Mouse (Mus musculus) cerebellum, adult 18-20 months (tissue): ENCODE measurements around the gene Slc7a4.
"Not testable (repeated sequence)": the region's sequence is repeated elsewhere in the genome, so short reads cannot be mapped to it uniquely, and the experiment has no call there.

Source experiments
- DNase-seq, 2 experiments: peaks; one replicate each; pipeline ENCODE4 v3.0.0; 2021

Gene Slc7a4

DNA sequence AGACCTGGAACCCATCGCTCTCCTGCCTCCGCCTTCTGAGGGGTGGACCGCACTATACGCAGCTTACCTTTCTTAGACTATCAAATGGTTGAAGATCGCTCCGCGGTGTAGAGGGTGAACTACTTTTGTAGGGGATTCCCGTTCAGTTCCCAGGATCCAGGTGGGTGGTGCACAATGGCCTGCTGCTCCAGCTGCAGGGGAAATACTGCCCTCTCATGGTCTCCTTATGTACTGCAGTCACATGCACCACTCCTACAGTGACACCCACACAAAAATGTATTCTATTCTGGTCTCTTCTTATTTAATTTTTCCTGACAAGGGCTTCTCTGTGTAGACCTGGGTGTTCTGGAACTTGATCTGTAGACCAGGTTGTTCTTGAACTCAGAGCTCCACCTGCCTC is at the start of gene Slc7a4:
Slc7a4 (minus strand) TSS at position 151 of the 400 bp plus-strand sequence.
- no peak for DNase-seq

DNA sequence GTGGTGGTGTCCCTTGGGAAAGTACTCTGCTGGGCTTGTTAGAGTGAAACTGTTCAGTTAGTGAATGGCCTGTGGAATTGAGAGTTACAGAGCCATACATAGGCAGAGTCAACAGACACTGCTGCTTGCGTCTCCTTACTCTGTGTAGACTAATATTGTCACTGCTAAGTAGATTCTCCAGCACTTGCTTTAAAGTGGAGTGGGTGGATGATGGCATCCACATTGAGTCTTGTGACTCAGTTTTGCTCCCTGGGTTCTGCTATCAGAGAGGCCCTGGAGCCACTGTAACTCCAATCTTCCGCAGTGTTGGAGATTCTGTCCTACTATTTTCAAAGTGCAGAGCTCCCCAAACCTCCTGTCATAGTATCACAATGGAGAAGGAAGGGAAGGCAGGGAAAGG is 49.6 kb upstream of the Slc7a4 start:
- DNase-seq, result no peak

DNA sequence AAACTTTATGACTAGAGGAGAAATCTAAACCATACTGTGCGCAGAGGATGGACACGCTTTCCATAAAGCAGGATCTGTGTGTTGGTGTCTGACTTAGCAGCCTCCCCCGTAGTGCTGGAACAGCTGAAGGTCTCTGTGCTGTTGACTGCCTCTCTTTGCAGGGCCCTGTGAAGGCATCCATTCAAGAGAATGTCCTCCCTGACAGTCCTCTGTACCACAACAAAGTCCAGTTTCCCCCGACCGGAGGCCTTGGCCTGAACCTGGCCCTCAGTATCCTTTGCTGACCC is 43.2 kb upstream of the Slc7a4 start:
- DNase-seq, result no peak

DNA sequence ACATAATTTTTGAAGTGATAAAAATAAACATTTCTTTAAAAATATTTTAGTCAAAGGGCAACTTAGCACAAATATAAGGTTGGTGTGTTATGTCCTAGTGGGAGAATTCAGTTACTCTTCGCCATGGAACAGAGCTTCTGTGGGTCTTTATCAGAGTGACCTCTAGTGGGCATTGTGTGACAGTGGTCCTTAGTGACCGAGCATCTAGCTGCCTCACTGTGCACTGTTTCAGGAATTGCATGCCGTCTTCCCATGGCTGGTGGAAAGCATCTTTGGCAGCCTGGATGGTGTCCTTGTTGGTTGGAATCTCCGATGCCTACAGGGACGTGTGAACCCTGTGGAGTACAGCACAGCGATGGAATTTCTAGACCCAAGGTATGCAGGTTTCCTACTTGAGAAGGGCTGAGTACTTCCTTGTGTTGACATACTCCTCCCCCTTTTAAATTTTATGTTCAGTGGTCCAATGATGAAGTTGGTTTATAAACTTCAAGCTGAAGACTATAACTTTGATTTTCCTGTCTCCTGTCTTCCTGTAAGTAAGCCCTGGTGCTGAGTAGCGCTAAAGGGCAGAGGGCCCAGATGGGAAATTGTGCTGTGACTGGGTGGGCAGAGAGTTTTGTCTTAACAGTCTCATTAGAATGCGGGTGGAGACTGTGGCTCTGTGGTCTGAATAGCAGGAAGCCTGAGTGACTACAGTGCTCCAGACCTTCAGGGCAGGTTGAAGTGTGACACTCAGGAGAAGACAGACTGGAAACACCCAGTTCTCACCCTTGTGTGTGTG is 42.7 kb upstream of the Slc7a4 start:
- DNase-seq, result peak in 1 of 2 experiments; percentile 50

DNA sequence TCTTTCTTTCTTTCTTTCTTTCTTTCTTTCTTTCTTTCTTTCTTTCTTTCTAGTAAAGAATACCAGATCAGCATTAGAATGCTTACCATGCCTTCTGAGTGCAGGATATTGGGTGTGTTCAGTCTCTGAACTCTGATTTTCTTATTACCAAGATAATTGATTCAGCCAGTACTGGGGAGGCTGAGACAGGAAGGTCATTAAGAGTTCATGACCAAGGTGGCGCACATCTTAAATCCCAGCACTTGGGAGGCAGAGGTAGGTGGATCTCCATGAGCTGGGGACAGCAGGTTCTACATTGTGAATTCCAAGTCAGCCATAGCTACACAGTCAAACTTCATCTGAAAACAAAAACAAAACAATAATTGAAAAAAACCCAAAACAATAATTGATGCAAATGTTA is 38.9 kb upstream of the Slc7a4 start:
- no peak for DNase-seq

DNA sequence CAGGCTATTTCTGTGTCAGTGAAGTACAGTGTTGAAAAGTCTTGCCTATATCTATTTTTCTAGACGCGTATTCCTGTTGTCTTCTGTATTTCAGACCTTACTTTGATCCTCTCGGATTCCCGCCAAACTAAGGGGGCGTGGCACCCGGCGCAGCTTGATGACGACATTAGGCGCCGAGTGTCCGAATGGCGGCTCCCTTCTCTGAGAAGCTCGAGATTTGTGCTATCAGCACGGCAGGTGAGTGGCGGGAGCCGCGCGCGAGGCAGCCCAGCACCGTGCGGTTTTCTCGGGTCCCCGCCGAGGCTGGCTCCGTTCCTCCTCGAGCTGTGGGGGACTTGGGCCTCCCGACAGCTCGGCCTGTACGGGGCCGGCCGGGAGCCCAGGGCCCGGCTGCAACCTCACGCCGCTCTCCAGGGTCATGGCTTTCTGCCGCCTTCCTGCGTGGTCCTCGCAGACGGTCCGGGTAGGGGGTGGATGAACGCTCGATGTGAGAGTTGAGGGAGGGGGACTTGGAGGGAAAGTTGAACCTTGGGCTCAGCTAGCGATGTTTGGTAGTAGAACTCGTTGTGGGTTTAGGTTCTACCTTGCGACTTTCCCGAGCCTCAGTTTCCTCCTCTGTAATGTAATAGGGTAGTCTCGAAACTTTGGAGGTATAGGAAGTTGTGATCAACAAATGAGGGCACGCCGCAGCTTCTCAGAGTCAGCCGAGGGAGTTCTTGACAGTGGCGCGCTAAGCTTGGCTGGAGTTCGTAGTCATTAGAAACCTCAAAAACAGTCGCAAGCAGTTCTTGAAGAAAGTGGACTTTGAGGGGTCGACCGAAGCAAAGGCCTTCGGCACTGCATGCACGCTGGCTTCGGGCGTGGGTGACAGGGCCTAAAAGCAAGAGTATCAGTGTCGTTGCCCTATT is 36.4 kb upstream of the Slc7a4 start, which contains the start of gene Smpd4:
Smpd4 (plus strand) TSS at position 157 of the 908 bp plus-strand sequence.
- DNase-seq, result peak; percentile 84 to 94

DNA sequence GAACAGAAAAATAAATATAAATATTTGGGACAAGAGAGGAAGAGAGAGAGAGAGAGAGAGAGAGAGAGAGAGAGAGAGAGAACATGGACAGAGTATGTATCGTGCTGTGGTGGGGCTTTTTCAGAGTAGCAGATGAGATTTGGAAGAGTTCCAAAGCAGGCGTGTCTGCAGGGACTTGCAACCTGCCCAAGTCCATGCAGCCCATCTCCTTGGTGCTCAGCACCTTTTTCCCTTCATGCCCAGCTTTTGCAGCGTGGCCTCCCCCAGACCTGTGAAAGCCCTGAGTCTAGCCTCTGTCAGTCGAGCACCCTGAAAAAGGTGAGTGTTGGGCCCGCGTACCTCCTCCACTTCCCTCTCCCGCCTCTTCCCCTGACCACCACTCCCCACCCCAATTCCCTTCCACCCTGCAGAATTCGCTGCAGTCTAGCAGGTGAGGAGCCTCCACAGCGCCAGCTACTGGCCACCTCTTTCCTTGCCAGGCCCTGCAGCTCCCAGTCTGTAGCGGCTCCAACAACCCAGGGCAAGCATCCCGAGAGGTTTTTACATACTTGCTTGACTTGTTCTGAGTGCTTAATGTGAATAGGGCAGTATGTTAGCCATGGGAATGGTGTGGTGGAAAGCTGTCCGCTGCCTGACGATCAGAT is 35.0 kb upstream of the Slc7a4 start:
- DNase-seq, result peak; percentile 76 to 77

DNA sequence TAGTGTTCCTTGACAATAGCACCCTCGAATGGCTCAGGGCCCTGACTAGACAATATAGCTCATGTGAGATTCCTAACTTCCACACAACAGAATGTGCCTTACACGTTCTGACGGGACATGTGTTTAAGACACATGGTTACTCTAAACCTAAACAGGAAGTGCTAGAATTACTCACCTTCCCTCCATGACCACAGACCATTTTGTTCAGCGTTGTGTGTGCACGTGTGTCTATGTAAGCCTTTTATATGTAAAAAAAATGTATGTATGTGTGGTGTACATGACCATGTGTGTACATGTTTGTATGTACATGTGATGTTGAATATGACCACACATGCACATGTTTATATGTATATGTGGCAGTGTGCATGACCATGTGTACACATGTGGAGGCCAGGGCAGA is 33.2 kb upstream of the Slc7a4 start:
- no peak for DNase-seq

DNA sequence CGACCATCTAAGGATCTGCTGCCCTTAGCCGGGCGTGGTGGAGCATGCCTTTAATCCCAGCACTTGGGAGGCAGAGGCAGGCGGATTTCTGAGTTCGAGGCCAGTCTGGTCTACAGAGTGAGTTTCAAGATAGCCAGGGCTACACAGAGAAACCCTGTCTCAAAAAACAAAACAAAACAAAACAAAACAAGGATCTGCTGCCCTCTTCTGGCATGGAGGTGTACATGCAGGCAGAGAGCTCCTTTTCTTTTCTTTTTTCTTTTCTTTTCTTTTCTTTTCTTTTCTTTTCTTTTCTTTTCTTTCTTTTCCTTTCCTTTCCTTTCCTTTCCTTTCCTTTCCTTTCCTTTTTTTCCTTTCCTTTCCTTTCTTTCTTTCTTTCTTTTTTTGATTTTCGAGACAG is 31.7 kb upstream of the Slc7a4 start:
- DNase-seq, result not testable (repeated sequence)

DNA sequence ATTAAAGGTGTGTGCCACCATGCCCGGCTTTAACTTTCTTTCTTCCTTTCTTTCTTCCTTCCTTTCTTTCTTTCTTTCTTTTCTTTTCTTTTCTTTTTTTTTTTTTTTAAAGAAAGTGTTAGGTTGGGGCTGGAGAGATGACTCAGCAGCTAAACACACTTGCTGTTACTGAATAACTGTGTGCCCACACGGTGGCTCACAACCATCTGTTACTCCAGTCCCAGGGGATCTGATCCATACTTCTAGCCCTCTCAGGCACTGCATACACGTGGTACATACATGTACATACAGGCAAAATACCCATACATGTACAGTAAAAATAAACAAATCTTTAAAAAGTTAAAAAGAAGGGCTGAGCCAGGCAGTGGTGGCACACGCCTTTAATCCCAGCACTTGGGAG is 28.4 kb upstream of the Slc7a4 start:
- no peak for DNase-seq

DNA sequence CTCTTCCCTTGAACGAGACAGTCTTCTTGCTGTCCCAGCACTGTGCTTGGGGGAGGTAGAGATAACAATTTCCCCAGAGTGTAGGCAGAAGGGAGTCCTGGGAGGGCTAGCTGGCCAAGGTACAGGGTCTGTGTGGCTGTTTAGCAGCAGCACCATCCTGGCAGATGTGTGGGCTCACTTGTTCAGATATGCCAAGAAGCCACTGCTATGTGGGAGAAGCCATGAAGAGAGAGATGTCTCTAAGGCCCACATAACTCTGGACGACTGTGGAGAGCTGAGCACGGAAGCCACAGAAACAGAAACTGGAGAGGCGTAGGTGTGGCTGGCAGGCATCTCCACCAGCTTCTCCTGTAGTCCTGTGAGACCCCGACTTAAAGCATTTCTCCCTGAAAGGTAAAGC is 22.7 kb upstream of the Slc7a4 start:
- no peak for DNase-seq

DNA sequence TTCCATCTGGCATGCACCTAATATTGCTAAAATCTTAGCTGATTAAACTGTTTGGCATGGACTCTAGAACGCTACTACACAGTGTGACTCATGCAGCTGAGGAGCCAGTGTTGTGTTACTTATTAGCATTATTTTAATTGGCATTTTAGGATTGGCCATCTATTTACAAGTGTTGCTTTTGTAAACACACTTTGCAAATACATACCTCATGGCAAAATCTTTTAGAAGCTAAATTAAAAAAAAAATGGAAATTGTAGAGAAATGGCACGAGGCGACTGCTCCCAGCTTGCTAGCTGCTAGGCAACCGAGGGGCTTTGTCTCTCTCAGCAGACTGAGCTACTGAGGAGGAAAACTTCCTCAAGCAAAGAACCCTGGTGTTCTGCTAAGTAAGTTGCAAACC is 21.9 kb upstream of the Slc7a4 start:
- DNase-seq, result no peak

DNA sequence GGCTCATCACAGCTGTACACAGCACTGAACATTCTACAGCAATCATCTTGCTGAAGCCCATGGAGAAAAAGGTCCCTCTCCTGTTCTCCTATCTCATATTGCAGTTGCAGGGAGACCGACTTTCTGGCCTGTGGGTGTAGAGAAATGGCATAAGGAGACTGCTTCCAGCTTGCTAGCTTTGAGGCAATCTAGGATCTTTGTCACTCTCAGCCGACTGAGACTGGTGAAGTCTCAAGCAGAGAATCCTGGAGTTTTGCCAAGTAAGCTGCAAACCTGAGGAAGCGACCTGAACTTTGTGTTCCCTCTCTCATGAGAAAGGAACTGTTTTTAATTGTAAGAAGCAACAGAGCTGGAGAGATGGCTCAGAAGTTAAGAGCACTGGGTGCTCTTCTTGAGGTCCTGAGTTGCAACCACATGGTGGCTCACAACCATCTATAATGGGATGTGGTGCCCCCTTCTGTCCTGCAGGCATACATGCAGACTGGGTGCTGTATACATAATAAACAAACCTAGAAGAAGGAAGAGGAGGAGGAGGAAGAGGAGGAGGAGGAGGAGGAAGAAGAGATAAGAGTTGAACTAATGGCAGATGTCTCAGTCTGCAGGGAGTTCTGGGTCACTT is 18.0 kb upstream of the Slc7a4 start:
- DNase-seq, result no peak

DNA sequence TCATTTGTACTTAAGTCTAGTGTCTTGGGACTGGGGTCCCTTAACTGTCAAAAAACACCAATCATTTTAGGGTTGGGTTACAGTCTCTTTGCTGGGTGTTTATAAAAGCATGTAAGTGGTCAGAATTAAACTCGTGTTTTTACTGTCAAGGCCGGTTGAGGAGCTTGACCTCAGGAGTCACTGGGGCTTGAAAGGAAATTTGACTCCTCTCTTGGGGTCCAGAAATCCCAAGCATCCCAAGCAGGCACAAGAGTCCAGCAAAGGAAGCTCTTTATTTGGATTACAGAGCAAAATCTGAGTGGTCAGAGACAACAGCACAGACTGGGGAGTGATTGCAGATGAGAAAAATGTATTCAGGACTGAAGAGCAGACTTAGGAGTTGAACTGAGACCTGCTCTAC is 7.7 kb upstream of the Slc7a4 start:
- DNase-seq, result no peak

DNA sequence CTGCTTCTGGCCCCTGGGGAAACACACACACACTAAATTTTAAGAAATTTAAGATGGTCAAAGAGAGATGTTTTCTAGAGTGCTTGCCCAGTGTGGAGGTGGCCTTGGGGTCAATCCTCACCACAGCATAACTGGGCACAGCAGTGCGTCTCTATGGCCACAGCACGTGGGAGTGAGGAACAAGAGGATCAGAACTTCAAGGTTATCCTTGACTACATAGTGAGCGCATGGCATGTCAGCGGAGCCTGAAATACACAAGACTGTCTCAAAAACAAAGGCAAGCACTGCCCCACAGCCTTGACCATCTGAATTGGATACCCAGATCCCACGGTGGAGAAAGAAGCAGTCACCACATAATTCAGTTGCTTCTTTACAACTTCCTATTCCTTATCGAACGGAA is 1.5 kb upstream of the Slc7a4 start:
- no peak for DNase-seq

DNA sequence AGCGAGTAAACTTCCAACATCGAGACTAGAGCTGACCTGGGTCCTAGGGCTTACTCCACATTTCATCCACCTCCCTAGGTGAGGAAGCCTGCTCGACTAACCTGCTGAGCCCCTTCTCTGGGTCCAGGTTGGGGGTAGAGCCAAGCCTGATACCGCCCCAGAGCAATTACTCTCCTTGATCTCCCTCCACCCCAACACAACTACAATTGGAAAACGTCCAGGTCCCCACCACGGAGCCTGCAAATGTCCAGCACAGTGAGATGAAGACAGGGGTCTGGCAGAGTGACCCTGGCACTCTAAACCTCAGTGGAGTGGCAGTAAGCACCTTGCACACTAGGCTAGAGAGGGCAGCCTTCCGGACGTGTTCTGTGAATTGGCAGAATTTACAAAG is 6.2 kb downstream of the Slc7a4 start:
- DNase-seq, result no peak

DNA sequence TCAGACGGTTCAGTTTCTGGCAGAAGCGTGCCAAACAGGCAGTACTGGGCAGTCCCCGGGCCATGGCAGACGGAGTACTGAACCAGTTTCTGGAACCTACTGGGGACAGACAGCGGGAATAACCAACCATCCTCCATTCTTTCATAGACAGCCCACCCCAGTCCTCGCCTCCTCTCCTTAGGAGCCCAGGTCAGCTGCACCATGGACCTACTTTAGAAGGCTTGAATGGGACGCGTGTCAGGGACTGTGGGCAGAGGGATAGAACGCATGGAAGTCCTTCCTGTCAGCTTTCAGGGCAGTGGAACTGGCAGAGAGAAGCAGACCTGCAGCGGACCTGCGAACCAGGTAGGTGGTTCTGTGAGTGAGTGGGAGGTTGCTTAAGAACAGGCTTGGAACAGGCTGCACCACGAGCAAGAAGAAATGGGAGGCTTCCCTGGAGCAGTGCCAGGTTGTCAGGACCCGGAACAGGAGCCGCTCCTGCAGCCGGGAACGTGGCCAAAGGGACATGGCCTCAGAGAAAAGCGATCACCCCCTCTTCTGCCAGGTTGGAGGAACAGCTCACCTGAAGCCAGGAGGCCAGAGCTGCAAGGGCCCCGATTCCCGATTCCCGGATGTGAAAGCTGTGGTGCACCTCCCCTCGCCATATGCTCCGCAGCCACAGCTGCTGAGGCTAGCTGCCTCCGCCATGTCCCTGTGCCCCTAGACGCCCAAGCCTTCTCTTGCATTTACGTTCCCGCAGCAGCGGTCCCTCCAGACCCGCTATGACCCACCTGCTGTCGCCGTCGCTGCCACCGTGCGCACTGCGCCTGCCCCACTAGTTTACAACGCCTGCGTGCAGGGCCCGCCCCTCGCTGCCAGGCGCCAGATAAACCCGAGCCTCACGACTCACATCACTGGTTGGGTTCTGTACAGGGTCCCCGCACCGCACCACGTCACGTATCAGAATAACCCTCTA is 6.9 kb downstream of the Slc7a4 start:
- peak; percentile 77 to 83 for DNase-seq

DNA sequence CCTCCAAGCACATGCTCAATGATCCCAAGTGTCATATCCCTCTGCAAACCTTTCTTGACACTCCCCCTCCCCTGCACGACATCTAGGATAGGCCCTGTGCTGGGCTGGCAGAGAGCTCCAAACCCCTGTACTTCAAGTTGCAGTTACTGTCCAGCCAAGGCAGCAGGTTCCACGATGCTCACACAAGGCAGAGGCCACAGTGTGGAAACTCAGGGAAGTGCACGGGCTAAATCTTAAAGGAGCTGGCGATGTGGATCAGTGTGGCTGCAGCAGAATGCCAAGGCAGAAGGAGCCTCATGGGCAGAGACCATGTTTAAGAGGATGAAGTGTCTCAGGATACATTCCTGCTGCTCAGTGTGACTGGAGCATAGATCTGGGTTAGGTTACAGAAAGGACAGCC is 16.8 kb downstream of the Slc7a4 start:
- DNase-seq, result no peak

DNA sequence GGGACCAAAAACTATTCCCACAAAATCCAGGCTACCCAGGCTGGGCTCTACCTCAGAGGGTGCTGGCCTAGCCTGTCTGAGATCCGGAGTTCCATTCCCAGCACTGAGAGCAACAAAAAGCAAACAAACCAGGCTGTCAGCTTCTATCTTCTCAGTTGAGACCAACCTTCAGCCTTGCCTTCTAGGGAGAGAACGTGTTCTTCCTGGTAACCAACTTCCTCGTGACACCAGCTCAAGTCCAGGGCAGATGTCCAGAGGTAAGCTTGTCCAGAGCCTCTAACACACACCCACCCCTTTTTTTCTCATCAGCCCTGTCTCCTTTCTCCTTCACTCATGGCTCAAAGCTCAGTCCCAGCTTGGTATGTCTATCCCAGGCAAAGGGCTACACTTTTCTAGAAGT is 18.2 kb downstream of the Slc7a4 start:
- no peak for DNase-seq

DNA sequence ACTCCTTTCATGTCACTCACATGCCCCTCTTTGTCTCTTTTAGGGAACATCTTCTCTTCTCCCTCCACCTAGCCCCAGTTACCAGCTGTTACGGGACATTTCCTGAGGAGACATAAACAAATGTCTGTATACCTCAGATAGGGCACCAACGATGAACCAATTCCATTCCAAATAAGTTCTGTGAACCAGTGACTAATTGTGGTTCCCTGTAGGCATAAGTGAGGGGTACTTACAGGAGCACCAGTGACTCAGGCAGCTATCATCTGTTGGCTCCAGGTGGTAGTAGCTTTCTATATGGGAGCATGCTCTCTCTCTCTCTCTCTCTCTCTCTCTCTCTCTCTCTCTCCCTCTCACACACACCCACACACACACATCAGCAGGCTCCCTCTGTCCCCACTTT is 18.8 kb downstream of the Slc7a4 start:
- DNase-seq, result no peak

DNA sequence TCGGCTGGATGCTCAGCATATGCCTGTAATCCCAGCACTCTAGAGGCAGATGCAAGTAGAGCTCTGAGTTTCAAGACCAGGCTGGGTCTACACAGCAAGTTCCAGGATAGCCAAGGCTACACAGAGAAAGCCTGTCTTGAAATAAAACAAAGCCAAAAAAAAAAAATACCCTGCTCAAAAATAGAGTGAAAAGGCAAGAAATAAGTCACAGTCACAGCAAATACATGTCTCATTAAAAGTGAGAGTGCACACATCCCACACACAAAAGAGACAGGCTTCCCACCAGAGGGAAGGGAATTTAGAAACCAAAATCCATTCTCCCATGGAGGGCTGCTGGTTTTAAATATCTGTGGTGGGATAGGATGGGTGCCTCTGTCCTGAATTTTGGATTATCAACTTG is 19.4 kb downstream of the Slc7a4 start:
- DNase-seq, result no peak

DNA sequence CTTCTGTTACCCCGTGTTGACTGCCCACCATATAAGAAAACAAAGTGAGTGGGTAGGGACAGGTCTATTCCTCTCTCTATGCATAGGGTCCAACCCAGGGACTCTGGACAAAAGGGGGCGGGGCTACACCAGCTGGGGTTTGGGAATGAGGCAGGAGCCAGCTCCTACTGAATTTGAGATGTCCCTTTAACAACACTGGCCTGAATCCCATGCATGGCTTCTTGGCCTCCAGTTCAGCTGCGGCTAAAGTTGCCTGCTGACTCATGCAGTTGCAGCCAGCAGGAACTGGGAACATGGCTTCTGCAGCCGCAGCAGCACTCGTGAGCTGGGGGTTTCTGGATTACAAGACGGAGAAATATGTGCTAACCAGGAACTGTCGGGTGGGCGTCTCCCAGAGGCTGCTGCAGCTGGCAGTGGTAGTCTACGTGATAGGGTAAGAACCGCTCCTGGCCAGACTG is 21.2 kb downstream of the Slc7a4 start, which contains the start of gene P2rx6:
P2rx6 (plus strand) TSS at position 135 of the 458 bp plus-strand sequence.
- no peak for DNase-seq
